Mouse (Mus musculus) intestine, postnatal 0 days (tissue): Measurements from ENCODE around the gene Pebp1. TPM values are rescaled to one million over a fixed set of nuclear protein-coding genes. Genes with fewer than 3 reads are reported as not detected.
"Not testable (repeated sequence)": the region's sequence is repeated elsewhere in the genome, so short reads cannot be mapped to it uniquely, and the experiment has no call there.

Experiments used
- ATAC-seq: fragments of 200-750 bp; cut with Nextera tagmentation; 2 replicates; pipeline ENCODE4 v1.8.0; 2017; ENCODE audit warnings: mild to moderate bottlenecking, moderate TSS enrichment, moderate library complexity
- H3K27ac ChIP-seq: fragments of 300-500 bp; sonication (generic); 2 replicates; pipeline ENCODE4 v1.5.1; 2014; ENCODE audit warnings: mild to moderate bottlenecking, low read depth, low read length, moderate library complexity
- H3K27me3 ChIP-seq: fragments of 300-500 bp; sonication (generic); replicated peaks from 2 replicates; pipeline ENCODE4 v1.6.1; 2014; ENCODE audit warnings: low read length, mixed read lengths; ENCODE audit not compliant: control insufficient read depth, insufficient read depth
- H3K36me3 ChIP-seq: fragments of 300-500 bp; sonication (generic); 2 replicates; pipeline ENCODE4 v1.6.1; 2014; ENCODE audit warnings: mild to moderate bottlenecking, moderate library complexity; ENCODE audit not compliant: control insufficient read depth, insufficient read depth
- H3K4me1 ChIP-seq: fragments of 300-500 bp; sonication (generic); replicated peaks from 2 replicates; pipeline ENCODE4 v1.6.1; 2014; ENCODE audit warnings: antibody characterized with exemption, low read length, mixed read lengths; ENCODE audit not compliant: control insufficient read depth, insufficient read depth
- H3K4me2 ChIP-seq: fragments of 300-500 bp; sonication (generic); replicated peaks from 2 replicates; pipeline ENCODE4 v1.6.1; 2014; ENCODE audit warnings: low read depth, mild to moderate bottlenecking, moderate library complexity
- H3K4me3 ChIP-seq: fragments of 300-500 bp; sonication (generic); 2 replicates; pipeline ENCODE4 v1.5.1; 2014; ENCODE audit warnings: low read depth, low read length
- H3K9ac ChIP-seq: fragments of 300-500 bp; sonication (generic); 2 replicates; pipeline ENCODE4 v1.6.1; 2014; ENCODE audit warnings: mild to moderate bottlenecking, low read depth, low read length
- H3K9me3 ChIP-seq: fragments of 300-500 bp; sonication (generic); 2 replicates; pipeline ENCODE4 v1.6.1; 2016; ENCODE audit warnings: mixed run types; ENCODE audit not compliant: control insufficient read depth
- CTCF ChIP-seq: sonication (generic); IDR thresholded peaks from 2 replicates; pipeline ENCODE4 v1.5.1; 2016; ENCODE audit warnings: low read depth, mild to moderate bottlenecking, control low read depth, antibody characterized with exemption, moderate library complexity
- WGBS: fragments of 180-500 bp; shearing (Covaris S2); extraction: QIAGEN DNeasy Blood & Tissue Kit; methylation state at CpG from one replicate; pipeline ENCODE4 v1.1.7; 2014; 5-methylcytosine and 5-hydroxymethylcytosine counted together
- polyA plus RNA-seq: library from polyadenylated mRNA; unstranded; fragments of >200 nt; fragmentation: Nextera tagmentation; extraction: Ambion mirVana; gene quantifications from 2 replicates; pipeline ENCODE4 v1.2.1, GENCODE M21; 2015

Gene Pebp1
- polyA plus RNA-seq, 1 experiment from 2014 or later: 267 TPM

GRCm38 (mm10) chr5:117304947-117305346 is 17.5 kb upstream of the Pebp1 start:
- Histone ChIP-seq H3K4me1 (no peaks in the 10 kb centered on the region), H3K36me3 (no peaks in the 10 kb centered on the region), H3K27me3 (no peaks in the 10 kb centered on the region), H3K9ac (no peak overlapping the region), H3K4me3 (no peak overlapping the region), H3K27ac (no peak overlapping the region), H3K4me2 (no peak overlapping the region), H3K9me3 (no peaks in the 10 kb centered on the region)
- WGBS: 55% methylated on average over 7 of the region's 7 CpGs
- ATAC-seq: 0 out of 2 replicates have a peak, but pooled peaks have one; percentile 17
- peak; percentile 84 for TF ChIP-seq CTCF

- no peak for TF ChIP-seq CTCF
- 57% methylated on average over 18 of the region's 18 CpGs for WGBS
Observed at GRCm38 (mm10) chr5:117303691-117304579, 16.5 kb upstream of the Pebp1 start.

GRCm38 (mm10) chr5:117302899-117303298 is 15.5 kb upstream of the Pebp1 start:
- H3K27me3 ChIP-seq: no peaks in the 10 kb centered on the region
- no peak for TF ChIP-seq CTCF
- no peaks in the 10 kb centered on the region for H3K4me1 ChIP-seq
- peak; percentile 25; the same call in 1 of the 2 replicates for ATAC-seq
- H3K36me3 ChIP-seq: no peaks in the 10 kb centered on the region
- 49% methylated on average over 3 of the region's 3 CpGs for WGBS
- H3K4me2 ChIP-seq: no peak overlapping the region
- H3K9ac ChIP-seq: no peak overlapping the region
- H3K9me3 ChIP-seq: no peaks in the 10 kb centered on the region
- no peak overlapping the region for H3K27ac ChIP-seq
- no peak overlapping the region for H3K4me3 ChIP-seq

More at GRCm38 (mm10) chr5:117303691-117304579, 16.5 kb upstream of the Pebp1 start:
- no peaks in the 10 kb centered on the region for H3K4me1 ChIP-seq
- H3K9ac ChIP-seq: no peak overlapping the region
- ATAC-seq: no peak
- H3K9me3 ChIP-seq: no peaks in the 10 kb centered on the region
- no peak overlapping the region for H3K4me2 ChIP-seq
- H3K36me3 ChIP-seq: no peaks in the 10 kb centered on the region
- no peaks in the 10 kb centered on the region for H3K27me3 ChIP-seq
- no peak overlapping the region for H3K4me3 ChIP-seq
- no peak overlapping the region for H3K27ac ChIP-seq

GRCm38 (mm10) chr5:117295011-117295410 is 7.6 kb upstream of the Pebp1 start:
- Histone ChIP-seq H3K9me3 (no peaks in the 10 kb centered on the region), H3K4me2 (no peak overlapping the region), H3K4me1 (no peaks in the 10 kb centered on the region), H3K4me3 (no peak overlapping the region), H3K9ac (no peak overlapping the region), H3K27ac (no peak overlapping the region), H3K27me3 (no peaks in the 10 kb centered on the region), H3K36me3 (no peaks in the 10 kb centered on the region)
- WGBS: 88% methylated on average over 8 of the region's 8 CpGs
- ATAC-seq: no peak
- no peak for TF ChIP-seq CTCF

GRCm38 (mm10) chr5:117293776-117294175 is 6.4 kb upstream of the Pebp1 start:
- not testable (repeated sequence) for ATAC-seq, H3K4me3 ChIP-seq, H3K4me2 ChIP-seq, H3K9me3 ChIP-seq, H3K27ac ChIP-seq, H3K9ac ChIP-seq, H3K4me1 ChIP-seq, H3K36me3 ChIP-seq, H3K27me3 ChIP-seq
- WGBS: 82% methylated on average over 3 of the region's 3 CpGs

- 58% methylated on average over 6 of the region's 6 CpGs for WGBS
- Histone ChIP-seq H3K4me3 (no peak overlapping the region), H3K27ac (no peak overlapping the region), H3K9me3 (no peaks in the 10 kb centered on the region), H3K36me3 (no peaks in the 10 kb centered on the region), H3K4me1 (0 out of 2 replicates have a peak, but pooled peaks cover 4% of the 10 kb centered on the region), H3K9ac (no peak overlapping the region), H3K27me3 (no peaks in the 10 kb centered on the region), H3K4me2 (no peak overlapping the region)
- peak; percentile 52; the same call in 1 of the 2 replicates for ATAC-seq
- TF ChIP-seq CTCF: no peak
Observed at GRCm38 (mm10) chr5:117292547-117292946, 5.1 kb upstream of the Pebp1 start.
